Mouse (Mus musculus) intestine, embryonic 15.5 days (tissue): ENCODE results near the gene Pcsk6. TPM values are rescaled to one million over a fixed set of nuclear protein-coding genes. Genes with fewer than 3 reads are reported as not detected.
"Not testable (repeated sequence)": the region's sequence is repeated elsewhere in the genome, so short reads cannot be mapped to it uniquely, and the experiment has no call there.

Experiments
- ATAC-seq: fragments of 200-750 bp; cut with Nextera tagmentation; 2 replicates; pipeline ENCODE4 v1.8.0; 2017; ENCODE audit warnings: moderate TSS enrichment, moderate library complexity
- H3K27ac ChIP-seq: fragments of 300-500 bp; sonication (generic); 2 replicates; pipeline ENCODE4 v1.5.1; 2015; ENCODE audit warnings: mild to moderate bottlenecking, inconsistent platforms
- H3K27me3 ChIP-seq: fragments of 300-500 bp; sonication (generic); replicated peaks from 2 replicates; pipeline ENCODE4 v1.6.1; 2015; ENCODE audit warnings: inconsistent platforms
- H3K36me3 ChIP-seq: fragments of 300-500 bp; sonication (generic); 2 replicates; pipeline ENCODE4 v1.6.1; 2015; ENCODE audit warnings: inconsistent platforms
- H3K4me1 ChIP-seq: fragments of 300-500 bp; sonication (generic); replicated peaks from 2 replicates; pipeline ENCODE4 v1.6.1; 2015; ENCODE audit warnings: inconsistent platforms
- H3K4me2 ChIP-seq: fragments of 300-500 bp; sonication (generic); replicated peaks from 2 replicates; pipeline ENCODE4 v1.6.1; 2015; ENCODE audit warnings: mild to moderate bottlenecking, inconsistent platforms
- H3K4me3 ChIP-seq: fragments of 300-500 bp; sonication (generic); replicated peaks from 2 replicates; pipeline ENCODE4 v1.5.1; 2015; ENCODE audit warnings: inconsistent platforms
- H3K9ac ChIP-seq: fragments of 300-500 bp; sonication (generic); 2 replicates; pipeline ENCODE4 v1.6.1; 2015; ENCODE audit warnings: inconsistent platforms
- H3K9me3 ChIP-seq: fragments of 300-500 bp; sonication (generic); 2 replicates; pipeline ENCODE4 v1.6.1; 2016; ENCODE audit warnings: inconsistent platforms
- WGBS: fragments of 180-500 bp; shearing (Covaris S2); methylation state at CpG from one replicate; pipeline ENCODE4 v1.1.7; 2015; 5-methylcytosine and 5-hydroxymethylcytosine counted together
- polyA plus RNA-seq: library from polyadenylated mRNA; unstranded; fragments of >200 nt; fragmentation: Nextera tagmentation; extraction: Ambion mirVana; gene quantifications from 2 replicates; pipeline ENCODE4 v1.2.1, GENCODE M21; 2015

The Pcsk6 gene
- polyA plus RNA-seq = 2.6 and 2.8 TPM in 2 replicates

GRCm38 (mm10) chr7:65861591-65862472 is at the start of gene Pcsk6:
Pcsk6 (plus strand) TSS chr7:65861734.
- no peak within 1 kb of the TSS for H3K27ac ChIP-seq
- H3K36me3 ChIP-seq = no peaks in the 10 kb centered on the region
- peak within 1 kb of the TSS; percentile 60 for H3K9ac ChIP-seq
- H3K9me3 ChIP-seq = no peaks in the 10 kb centered on the region
- H3K4me2 ChIP-seq = peak within 1 kb of the TSS; percentile 98
- peaks cover 7% of the 10 kb centered on the region for H3K4me1 ChIP-seq
- H3K4me3 ChIP-seq = peak within 1 kb of the TSS; percentile 60
- peak; percentile 87 for ATAC-seq
- H3K27me3 ChIP-seq = peaks cover 46% of the 10 kb centered on the region
- WGBS = under 1% methylated on average over 83 of the region's 111 CpGs

- ATAC-seq = peak; percentile 71
- Histone ChIP-seq H3K4me2 (no peak overlapping the region), H3K4me3 (no peak overlapping the region), H3K27ac (no peak overlapping the region), H3K27me3 (no peaks in the 10 kb centered on the region), H3K4me1 (no peaks in the 10 kb centered on the region), H3K36me3 (no peaks in the 10 kb centered on the region), H3K9me3 (no peaks in the 10 kb centered on the region), H3K9ac (no peak overlapping the region)
- WGBS = 83% methylated on average over 8 of the region's 8 CpGs
Measured at GRCm38 (mm10) chr7:65813611-65814212, 47.8 kb upstream of the Pcsk6 start.

- H3K4me3 ChIP-seq = no peak overlapping the region
- H3K4me1 ChIP-seq = no peaks in the 10 kb centered on the region
- H3K4me2 ChIP-seq = no peak overlapping the region
- ATAC-seq = no peak
- 96% methylated on average over 8 of the region's 8 CpGs for WGBS
- H3K27me3 ChIP-seq = no peaks in the 10 kb centered on the region
- no peak overlapping the region for H3K27ac ChIP-seq
- no peaks in the 10 kb centered on the region for H3K9me3 ChIP-seq
- no peak overlapping the region for H3K9ac ChIP-seq
- no peaks in the 10 kb centered on the region for H3K36me3 ChIP-seq
Measured at GRCm38 (mm10) chr7:65817564-65817963, 44.0 kb upstream of the Pcsk6 start.

GRCm38 (mm10) chr7:65820391-65820790 is 41.1 kb upstream of the Pcsk6 start:
- H3K9me3 ChIP-seq = no peaks in the 10 kb centered on the region
- no peak overlapping the region for H3K27ac ChIP-seq
- no peaks in the 10 kb centered on the region for H3K36me3 ChIP-seq
- no peaks in the 10 kb centered on the region for H3K27me3 ChIP-seq
- H3K4me1 ChIP-seq = no peaks in the 10 kb centered on the region
- no peak overlapping the region for H3K4me3 ChIP-seq
- no peak overlapping the region for H3K9ac ChIP-seq
- no peak overlapping the region for H3K4me2 ChIP-seq
- 41% methylated on average over 8 of the region's 8 CpGs for WGBS
- no peak for ATAC-seq

- not testable (repeated sequence) for H3K4me3 ChIP-seq, H3K36me3 ChIP-seq, H3K27ac ChIP-seq, H3K4me1 ChIP-seq, H3K9ac ChIP-seq, H3K4me2 ChIP-seq, H3K9me3 ChIP-seq, H3K27me3 ChIP-seq, ATAC-seq
- 77% methylated on average over 4 of the region's 4 CpGs for WGBS
Measured at GRCm38 (mm10) chr7:65821901-65822300, 39.6 kb upstream of the Pcsk6 start.

- H3K9ac ChIP-seq = no peak overlapping the region
- H3K4me1 ChIP-seq = no peaks in the 10 kb centered on the region
- no peaks in the 10 kb centered on the region for H3K27me3 ChIP-seq
- no peak overlapping the region for H3K4me2 ChIP-seq
- H3K4me3 ChIP-seq = no peak overlapping the region
- 50% methylated on average over 2 of the region's 2 CpGs for WGBS
- peak; percentile 70 for ATAC-seq
- no peaks in the 10 kb centered on the region for H3K9me3 ChIP-seq
- no peaks in the 10 kb centered on the region for H3K36me3 ChIP-seq
- H3K27ac ChIP-seq = no peak overlapping the region
Measured at GRCm38 (mm10) chr7:65822506-65823119, 38.9 kb upstream of the Pcsk6 start.

GRCm38 (mm10) chr7:65839756-65840155 is 21.8 kb upstream of the Pcsk6 start:
- no peak overlapping the region for H3K9ac ChIP-seq
- 0 out of 2 replicates have a peak, but pooled peaks have one; percentile 25 for ATAC-seq
- no peaks in the 10 kb centered on the region for H3K4me1 ChIP-seq
- no peak overlapping the region for H3K27ac ChIP-seq
- no peaks in the 10 kb centered on the region for H3K9me3 ChIP-seq
- 93% methylated on average over 3 of the region's 3 CpGs for WGBS
- no peaks in the 10 kb centered on the region for H3K36me3 ChIP-seq
- H3K4me2 ChIP-seq = no peak overlapping the region
- no peaks in the 10 kb centered on the region for H3K27me3 ChIP-seq
- H3K4me3 ChIP-seq = no peak overlapping the region

- Histone ChIP-seq H3K4me1 (no peaks in the 10 kb centered on the region), H3K9ac (no peak overlapping the region), H3K9me3 (no peaks in the 10 kb centered on the region), H3K27me3 (no peaks in the 10 kb centered on the region), H3K27ac (no peak overlapping the region), H3K4me3 (no peak overlapping the region), H3K36me3 (no peaks in the 10 kb centered on the region), H3K4me2 (no peak overlapping the region)
- ATAC-seq = no peak
- WGBS = 50% methylated on average over 2 of the region's 2 CpGs
Measured at GRCm38 (mm10) chr7:65843210-65843609, 18.3 kb upstream of the Pcsk6 start.

- Histone ChIP-seq H3K4me1 (peaks cover 7% of the 10 kb centered on the region), H3K27ac (no peak overlapping the region), H3K4me2 (no peak overlapping the region), H3K9ac (no peak overlapping the region), H3K4me3 (no peak overlapping the region), H3K9me3 (no peaks in the 10 kb centered on the region), H3K36me3 (no peaks in the 10 kb centered on the region), H3K27me3 (peaks cover 49% of the 10 kb centered on the region)
- no peak for ATAC-seq
- WGBS = 60% methylated on average over 7 of the region's 7 CpGs
Measured at GRCm38 (mm10) chr7:65860981-65861380, 553 bp upstream of the Pcsk6 start.

- peak; percentile 52 for ATAC-seq
Measured at GRCm38 (mm10) chr7:65862473-65863176, 1.1 kb downstream of the Pcsk6 start.

GRCm38 (mm10) chr7:65869173-65869572 is 7.6 kb downstream of the Pcsk6 start:
- Histone ChIP-seq H3K4me3 (no peak overlapping the region), H3K9me3 (no peaks in the 10 kb centered on the region), H3K27ac (no peak overlapping the region), H3K4me1 (no peaks in the 10 kb centered on the region), H3K27me3 (peaks cover 13% of the 10 kb centered on the region), H3K36me3 (no peaks in the 10 kb centered on the region), H3K4me2 (no peak overlapping the region), H3K9ac (no peak overlapping the region)
- WGBS = 86% methylated on average over 16 of the region's 16 CpGs
- no peak for ATAC-seq

More at GRCm38 (mm10) chr7:65862473-65863176, 1.1 kb downstream of the Pcsk6 start:
- H3K4me3 ChIP-seq = peak overlapping the region; percentile 60
- peaks cover 7% of the 10 kb centered on the region for H3K4me1 ChIP-seq
- H3K9me3 ChIP-seq = no peaks in the 10 kb centered on the region
- peaks cover 44% of the 10 kb centered on the region for H3K27me3 ChIP-seq
- no peaks in the 10 kb centered on the region for H3K36me3 ChIP-seq
- peak overlapping the region; percentile 98 for H3K4me2 ChIP-seq
- 3% methylated on average over 61 of the region's 61 CpGs for WGBS
- H3K9ac ChIP-seq = peak overlapping the region; percentile 60
- no peak overlapping the region for H3K27ac ChIP-seq

GRCm38 (mm10) chr7:65869794-65870193 is 8.3 kb downstream of the Pcsk6 start:
- Histone ChIP-seq H3K4me2 (no peak overlapping the region), H3K9ac (no peak overlapping the region), H3K27me3 (peaks cover 10% of the 10 kb centered on the region; the same call in 1 of the 2 replicates), H3K27ac (no peak overlapping the region), H3K36me3 (no peaks in the 10 kb centered on the region), H3K4me3 (no peak overlapping the region), H3K4me1 (no peaks in the 10 kb centered on the region), H3K9me3 (no peaks in the 10 kb centered on the region)
- WGBS = 88% methylated on average over 5 of the region's 5 CpGs
- no peak for ATAC-seq
